Mouse (Mus musculus): ENCODE measurements around the gene Gm5089.

Gene Gm5089

GRCm38 (mm10) chr14:122426529-122427203 is 24.2 kb downstream of the Gm5089 start:
- no peak for DNase-seq (ENCODE audit: low read depth, low spot score)

- DNase-seq (ENCODE audit: low read depth, low spot score): no peak
Observed at GRCm38 (mm10) chr14:122424441-122424840, 26.5 kb downstream of the Gm5089 start.

DNA sequence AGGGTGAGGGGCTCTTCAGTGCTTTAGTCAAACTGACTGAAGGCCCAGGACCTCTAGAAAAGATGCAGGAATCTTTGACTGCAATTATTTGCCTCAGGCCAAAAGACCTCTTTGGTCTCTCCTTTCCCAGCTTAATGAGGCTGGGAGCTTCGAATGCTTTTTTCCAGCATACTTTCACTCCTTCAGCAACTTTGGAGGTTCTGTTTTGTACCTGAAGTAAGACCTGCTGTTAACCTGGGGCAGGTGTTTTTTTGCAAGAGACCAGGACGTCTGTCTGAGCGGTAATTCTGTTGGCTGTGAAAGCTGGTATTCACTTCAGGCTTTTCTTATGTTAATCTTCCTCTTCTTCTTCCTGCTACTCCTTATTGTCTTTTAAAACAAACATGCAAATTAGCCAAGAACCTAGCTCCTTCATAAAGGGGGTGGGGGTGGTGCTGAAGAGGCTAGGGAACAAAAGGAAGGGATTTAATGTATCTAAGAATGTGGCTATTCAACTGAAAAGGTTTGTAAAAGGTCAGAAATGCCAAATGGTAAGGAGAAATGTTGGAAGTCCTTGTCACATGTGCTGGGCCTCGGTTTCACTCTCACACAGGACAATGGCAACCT is 34.6 kb downstream of the Gm5089 start:
- no peak for DNase-seq (ENCODE audit: low read depth, low spot score)

DNA sequence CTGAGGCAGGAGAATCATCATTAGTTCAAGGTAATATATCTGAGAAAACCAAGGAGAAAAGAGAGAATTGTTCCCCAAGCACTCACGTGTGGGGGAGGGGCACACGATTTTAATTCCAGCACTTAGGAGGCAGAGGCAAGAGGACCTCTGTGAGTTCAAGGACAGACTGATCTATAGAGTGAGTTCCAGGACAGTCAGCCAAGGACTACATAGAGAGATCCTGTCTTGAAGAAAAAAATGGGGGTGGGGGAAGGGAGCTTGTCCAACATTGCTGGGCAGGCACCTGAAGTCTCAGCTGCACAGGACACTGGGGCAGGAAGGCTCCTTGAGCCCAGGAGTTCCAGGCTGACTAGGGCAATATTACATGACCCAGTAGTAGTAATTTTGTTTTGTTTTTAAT is 36.1 kb downstream of the Gm5089 start:
- DNase-seq (ENCODE audit: low read depth, low spot score): no peak

GRCm38 (mm10) chr14:122413542-122413928 is 37.4 kb downstream of the Gm5089 start:
- no peak for DNase-seq (ENCODE audit: low read depth, low spot score)

GRCm38 (mm10) chr14:122412841-122413541 is 37.9 kb downstream of the Gm5089 start:
- no peak for DNase-seq (ENCODE audit: low read depth, low spot score)

GRCm38 (mm10) chr14:122406541-122407219 is 44.2 kb downstream of the Gm5089 start:
- DNase-seq (ENCODE audit: low read depth, low spot score): no peak

- DNase-seq (ENCODE audit: low read depth, low spot score): no peak
Observed at GRCm38 (mm10) chr14:122405897-122406540, 44.9 kb downstream of the Gm5089 start.

GRCm38 (mm10) chr14:122405236-122405635 is 45.7 kb downstream of the Gm5089 start:
- DNase-seq (ENCODE audit: low read depth, low spot score): no peak

GRCm38 (mm10) chr14:122404596-122405154 is 46.2 kb downstream of the Gm5089 start:
- DNase-seq (ENCODE audit: low read depth, low spot score): no peak

DNA sequence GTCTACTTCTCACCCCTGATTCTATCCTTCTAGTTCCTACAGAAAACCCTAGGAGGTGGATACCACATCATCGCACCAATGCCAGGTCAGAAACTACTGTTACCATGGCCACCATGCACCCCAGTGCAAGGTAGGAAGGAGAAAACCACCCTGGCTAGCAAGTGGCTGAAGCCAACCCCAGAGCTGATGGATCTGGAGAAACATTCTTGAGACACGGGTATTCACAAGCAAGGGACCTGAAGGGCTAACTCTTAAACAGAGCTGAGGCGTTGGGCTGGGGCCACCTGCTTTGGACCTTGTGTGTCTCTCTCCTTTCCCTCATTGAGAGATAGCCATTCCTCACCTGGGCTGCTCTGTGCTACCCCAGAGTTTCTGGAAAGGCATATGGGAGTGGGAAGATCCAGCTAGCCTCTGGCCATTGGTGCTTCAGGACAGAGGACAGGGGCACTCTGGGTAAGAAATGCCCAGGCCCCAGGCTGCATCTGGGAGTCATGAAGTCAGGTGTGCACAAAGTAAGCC is 47.4 kb downstream of the Gm5089 start:
- DNase-seq (ENCODE audit: low read depth, low spot score): no peak

GRCm38 (mm10) chr14:122402716-122403258 is 48.1 kb downstream of the Gm5089 start:
- DNase-seq (ENCODE audit: low read depth, low spot score): no peak

DNA sequence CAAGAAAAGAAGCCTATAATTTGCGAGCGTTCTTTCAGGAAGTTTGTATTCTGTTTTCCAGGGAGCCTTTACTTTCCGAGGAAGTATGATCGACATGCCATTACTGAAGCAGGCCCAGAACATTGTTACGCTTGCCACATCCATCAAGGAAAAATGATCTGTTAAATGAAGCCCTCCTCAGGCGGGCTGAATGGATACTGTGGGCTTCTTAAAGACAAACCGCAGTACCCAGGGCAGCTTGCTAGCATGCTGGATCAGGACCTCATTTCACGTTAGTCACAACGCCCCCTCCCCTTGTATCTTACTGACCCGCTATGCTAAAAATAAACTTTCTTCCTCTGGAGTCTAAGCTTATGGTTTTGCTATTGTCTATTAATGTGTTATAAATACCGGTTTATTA is 49.0 kb downstream of the Gm5089 start:
- no peak for DNase-seq (ENCODE audit: low read depth, low spot score)

GRCm38 (mm10) chr14:122399906-122400305 is 51.0 kb downstream of the Gm5089 start:
- no peak for DNase-seq (ENCODE audit: low read depth, low spot score)

DNA sequence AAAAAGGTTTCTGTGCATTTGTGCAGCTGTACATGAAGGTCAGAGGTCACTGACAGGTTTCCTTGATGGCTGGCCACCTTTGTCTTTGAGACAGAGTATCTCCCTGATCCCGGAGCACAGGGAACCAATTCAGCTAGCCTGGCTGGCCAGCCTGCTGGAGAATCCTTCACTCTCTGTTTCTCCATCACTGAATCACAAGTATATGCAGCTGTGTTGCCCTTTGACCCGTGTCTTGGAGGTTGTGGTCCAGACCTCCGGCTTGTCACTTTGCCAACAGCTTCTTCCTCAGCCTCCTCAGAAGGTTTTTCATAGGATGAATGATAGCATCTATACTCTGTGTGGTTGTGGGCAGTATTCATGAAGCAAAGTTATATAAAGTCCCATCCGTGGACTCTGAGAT is 52.2 kb downstream of the Gm5089 start:
- no peak for DNase-seq (ENCODE audit: low read depth, low spot score)

- DNase-seq (ENCODE audit: low read depth, low spot score): no peak
Observed at GRCm38 (mm10) chr14:122393119-122393518, 57.8 kb downstream of the Gm5089 start.

- no peak for DNase-seq (ENCODE audit: low read depth, low spot score)
Observed at GRCm38 (mm10) chr14:122390935-122391334, 60.0 kb downstream of the Gm5089 start.

- no peak for DNase-seq (ENCODE audit: low read depth, low spot score)
Observed at GRCm38 (mm10) chr14:122389684-122390370, 61.1 kb downstream of the Gm5089 start.

DNA sequence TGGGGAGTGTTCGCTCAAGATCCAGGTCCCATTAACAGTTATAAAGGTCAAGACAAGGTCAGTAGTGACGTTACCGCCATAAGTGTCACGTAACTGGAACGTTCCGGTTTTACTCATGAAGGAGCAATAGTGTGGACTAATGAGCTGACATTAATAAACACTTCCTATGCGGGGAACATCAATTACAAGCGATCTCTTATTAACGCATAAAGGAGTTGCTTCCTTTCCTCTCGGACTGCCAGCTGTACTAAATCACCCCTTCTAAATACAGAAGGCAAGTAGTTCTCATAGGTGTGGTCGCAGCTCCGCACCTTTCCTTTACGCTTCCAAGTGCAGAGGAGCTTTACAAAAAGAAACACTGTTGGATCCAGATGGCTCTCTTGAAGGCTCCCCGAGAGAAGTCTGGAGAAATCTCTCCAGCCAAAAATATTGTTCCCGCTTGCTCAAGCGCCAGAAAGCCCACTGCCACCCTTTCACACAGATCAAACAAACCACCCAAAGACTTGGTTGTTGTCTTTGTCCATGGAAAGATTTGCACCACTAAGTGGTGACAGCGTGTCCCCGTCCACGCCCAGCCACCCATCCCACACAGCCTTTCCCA is 62.4 kb downstream of the Gm5089 start:
- DNase-seq (ENCODE audit: low read depth, low spot score): no peak

DNA sequence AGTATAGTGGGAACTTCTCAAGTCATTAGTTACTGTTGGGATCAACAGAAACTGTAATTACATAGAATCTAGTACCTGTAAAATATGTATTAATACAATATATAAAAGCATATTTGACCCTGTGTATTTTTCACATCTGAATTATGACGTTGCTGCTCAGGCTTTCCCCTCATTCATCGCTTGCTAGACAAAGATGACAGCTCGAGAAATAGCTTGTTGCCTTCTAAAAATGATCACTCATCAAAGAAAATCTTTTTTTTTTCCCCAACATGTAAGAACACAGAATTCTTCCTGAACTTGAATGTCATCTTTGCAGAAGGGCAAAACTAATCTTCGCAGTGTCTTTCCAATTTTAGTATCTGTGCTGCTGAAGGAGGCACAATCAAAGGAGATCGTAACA is 63.1 kb downstream of the Gm5089 start:
- DNase-seq (ENCODE audit: low read depth, low spot score): no peak
